Comparison of ENCODE assay signal across 12 mouse cellular contexts in genomic region chr16:14358531-14358930, GRCm38 (mm10).
"Had no signal": no experiment of that assay in that cellular context is flagged by ENCODE, and none has a peak within 500 bp of the region (broad histone marks: within the 10 kb centered on the region; RNA-seq: fewer than 3 reads in every experiment).

No protein-coding gene starts in this region.

- H3K27me3 ChIP-seq: megakaryocyte, embryonic 14.5 days; midbrain, embryonic 12.5 days; midbrain, embryonic 15.5 days; neural tube, embryonic 12.5 days had no signal

- ATAC-seq: midbrain, embryonic 15.5 days had no signal

- H3K9ac ChIP-seq: lung, embryonic 14.5 days; midbrain, embryonic 12.5 days; midbrain, embryonic 15.5 days; neural tube, embryonic 12.5 days had no signal

- H3K36me3 ChIP-seq: midbrain, embryonic 12.5 days; midbrain, embryonic 15.5 days; neural tube, embryonic 12.5 days had no signal

- DNase-seq: lung, adult 18-20 months; lung, embryonic 14.5 days; lung, postnatal 10 days; lung, postnatal 4 days; right cerebral cortex, postnatal 14 days; thymus, adult 18-20 months; thymus, postnatal 14 days; thymus, postnatal 36 days had no signal

- H3K4me2 ChIP-seq: lung, embryonic 14.5 days; midbrain, embryonic 12.5 days; midbrain, embryonic 15.5 days; neural tube, embryonic 12.5 days had no signal

- H3K9me3 ChIP-seq: megakaryocyte, embryonic 14.5 days; midbrain, embryonic 12.5 days; midbrain, embryonic 15.5 days; neural tube, embryonic 12.5 days had no signal

- H3K27ac ChIP-seq: midbrain, embryonic 12.5 days; midbrain, embryonic 15.5 days; neural tube, embryonic 12.5 days had no signal

- H3K4me3 ChIP-seq: midbrain, embryonic 12.5 days; midbrain, embryonic 15.5 days; neural tube, embryonic 12.5 days had no signal
